Mouse (Mus musculus) liver, adult 2 months (tissue): ENCODE measurements around the gene Rcl1.

Experiments used
- CTCF ChIP-seq: fragments of 200-500 bp; IDR thresholded peaks from 2 replicates; pipeline ENCODE4 v1.5.1; 2011; ENCODE audit warnings: low read depth, low read length, control low read depth
- POLR2A ChIP-seq: fragments of 200-500 bp; IDR thresholded peaks from 2 replicates; pipeline ENCODE4 v1.6.1; 2011; ENCODE audit warnings: low read length, control low read depth; ENCODE audit not compliant: insufficient read depth; ENCODE audit errors: extremely low read depth

- TF ChIP-seq POLR2A (no peak), CTCF (no peak)
Observed at GRCm38 (mm10) chr19:29188879-29189278, 87.7 kb downstream of the Rcl1 start.
